Mouse (Mus musculus): ENCODE data around the gene Sgsm2. TPM values are rescaled to one million over a fixed set of nuclear protein-coding genes. Genes with fewer than 3 reads are reported as not detected.
"Not testable (repeated sequence)": the region's sequence is repeated elsewhere in the genome, so short reads cannot be mapped to it uniquely, and the experiment has no call there.

The Sgsm2 gene
- polyA plus RNA-seq, 1 experiment from 2014 or later, result 7.5 TPM

GRCm38 (mm10) chr11:74826702-74827101, 70.2 kb downstream of the Sgsm2 start:
- H3K9ac ChIP-seq, result no peak overlapping the region
- WGBS, result 92% methylated on average over 5 of the region's 5 CpGs
- H3K36me3 ChIP-seq, result 0 out of 2 replicates have a peak, but pooled peaks cover 7% of the 10 kb centered on the region

GRCm38 (mm10) chr11:74826151-74826550, 70.7 kb downstream of the Sgsm2 start:
- peaks cover 6% of the 10 kb centered on the region; the same call in 1 of the 2 replicates for H3K4me1 ChIP-seq
- no peak overlapping the region for H3K9ac ChIP-seq
- 78% methylated on average over 7 of the region's 7 CpGs for WGBS
- H3K9me3 ChIP-seq, result no peaks in the 10 kb centered on the region
- 0 out of 2 replicates have a peak, but pooled peaks cover 7% of the 10 kb centered on the region for H3K36me3 ChIP-seq
- H3K27me3 ChIP-seq, result 0 out of 2 replicates have a peak, but pooled peaks cover 3% of the 10 kb centered on the region
- no peak overlapping the region for H3K4me3 ChIP-seq
- no peak for ATAC-seq (ENCODE audit: insufficient number of reproducible peaks, insufficient read depth, low FRiP score, low TSS enrichment)
- no peak overlapping the region for H3K27ac ChIP-seq
- no peak overlapping the region for H3K4me2 ChIP-seq (replicated peaks)

More at GRCm38 (mm10) chr11:74826702-74827101, 70.2 kb downstream of the Sgsm2 start:
- Histone ChIP-seq H3K4me3 (no peak overlapping the region), H3K27me3 (0 out of 2 replicates have a peak, but pooled peaks cover 3% of the 10 kb centered on the region), H3K9me3 (no peaks in the 10 kb centered on the region), H3K27ac (no peak overlapping the region), H3K4me2 (replicated peaks) (no peak overlapping the region), H3K4me1 (peaks cover 6% of the 10 kb centered on the region; the same call in 1 of the 2 replicates)
- ATAC-seq (ENCODE audit: insufficient number of reproducible peaks, insufficient read depth, low FRiP score, low TSS enrichment), result no peak

- Histone ChIP-seq H3K27ac (no peak overlapping the region), H3K4me3 (no peak overlapping the region), H3K4me1 (no peaks in the 10 kb centered on the region), H3K9me3 (no peaks in the 10 kb centered on the region), H3K36me3 (peaks cover 17% of the 10 kb centered on the region), H3K9ac (no peak overlapping the region), H3K27me3 (no peaks in the 10 kb centered on the region), H3K4me2 (replicated peaks) (no peak overlapping the region)
- no peak for ATAC-seq (ENCODE audit: insufficient number of reproducible peaks, insufficient read depth, low FRiP score, low TSS enrichment)
- WGBS, result 85% methylated on average over 7 of the region's 7 CpGs
Observed at GRCm38 (mm10) chr11:74822746-74823440, 74.0 kb downstream of the Sgsm2 start.

- no peak overlapping the region for H3K9ac ChIP-seq
- H3K4me1 ChIP-seq, result no peaks in the 10 kb centered on the region
- no peaks in the 10 kb centered on the region for H3K9me3 ChIP-seq
- no peak overlapping the region for H3K27ac ChIP-seq
- H3K4me2 ChIP-seq (replicated peaks), result no peak overlapping the region
- H3K4me3 ChIP-seq, result no peak overlapping the region
- peaks cover 30% of the 10 kb centered on the region for H3K36me3 ChIP-seq
- H3K27me3 ChIP-seq, result no peaks in the 10 kb centered on the region
- no peak for ATAC-seq (ENCODE audit: insufficient number of reproducible peaks, insufficient read depth, low FRiP score, low TSS enrichment)
- WGBS, result 43% methylated on average over 1 of the region's 1 CpGs
Observed at GRCm38 (mm10) chr11:74821463-74821862, 75.4 kb downstream of the Sgsm2 start.

- no peak for ATAC-seq (ENCODE audit: insufficient number of reproducible peaks, insufficient read depth, low FRiP score, low TSS enrichment)
- H3K9ac ChIP-seq, result no peak overlapping the region
- H3K4me1 ChIP-seq, result no peaks in the 10 kb centered on the region
- WGBS, result 81% methylated on average over 1 of the region's 1 CpGs
- no peaks in the 10 kb centered on the region for H3K27me3 ChIP-seq
- H3K4me2 ChIP-seq (replicated peaks), result no peak overlapping the region
- H3K4me3 ChIP-seq, result no peak overlapping the region
- no peak overlapping the region for H3K27ac ChIP-seq
- H3K9me3 ChIP-seq, result no peaks in the 10 kb centered on the region
- H3K36me3 ChIP-seq, result peaks cover 33% of the 10 kb centered on the region
Observed at GRCm38 (mm10) chr11:74820921-74821320, 75.9 kb downstream of the Sgsm2 start.

GRCm38 (mm10) chr11:74815795-74816194, 81.1 kb downstream of the Sgsm2 start:
- no peak overlapping the region for H3K9ac ChIP-seq
- no peaks in the 10 kb centered on the region for H3K27me3 ChIP-seq
- H3K4me1 ChIP-seq, result no peaks in the 10 kb centered on the region
- ATAC-seq (ENCODE audit: insufficient number of reproducible peaks, insufficient read depth, low FRiP score, low TSS enrichment), result no peak
- no peaks in the 10 kb centered on the region for H3K9me3 ChIP-seq
- no peak overlapping the region for H3K4me3 ChIP-seq
- peaks cover 32% of the 10 kb centered on the region for H3K36me3 ChIP-seq
- H3K27ac ChIP-seq, result no peak overlapping the region
- H3K4me2 ChIP-seq (replicated peaks), result no peak overlapping the region

GRCm38 (mm10) chr11:74811538-74811937, 85.3 kb downstream of the Sgsm2 start:
- Histone ChIP-seq H3K27ac (no peak overlapping the region), H3K4me3 (no peak overlapping the region), H3K4me2 (replicated peaks) (no peak overlapping the region), H3K9ac (no peak overlapping the region), H3K27me3 (no peaks in the 10 kb centered on the region), H3K4me1 (no peaks in the 10 kb centered on the region), H3K36me3 (peaks cover 35% of the 10 kb centered on the region), H3K9me3 (no peaks in the 10 kb centered on the region)
- no peak for ATAC-seq (ENCODE audit: insufficient number of reproducible peaks, insufficient read depth, low FRiP score, low TSS enrichment)
- WGBS, result 88% methylated on average over 5 of the region's 5 CpGs

GRCm38 (mm10) chr11:74811027-74811426, 85.8 kb downstream of the Sgsm2 start:
- H3K4me2 ChIP-seq (replicated peaks); H3K27me3 ChIP-seq; H3K4me1 ChIP-seq; H3K9ac ChIP-seq; H3K4me3 ChIP-seq; H3K27ac ChIP-seq; H3K9me3 ChIP-seq; ATAC-seq (ENCODE audit: insufficient number of reproducible peaks, insufficient read depth, low FRiP score, low TSS enrichment): not testable (repeated sequence)
- WGBS, result 88% methylated on average over 3 of the region's 3 CpGs
- H3K36me3 ChIP-seq, result peaks cover 35% of the 10 kb centered on the region

- H3K9ac ChIP-seq, result no peak overlapping the region
- no peaks in the 10 kb centered on the region for H3K27me3 ChIP-seq
- H3K9me3 ChIP-seq, result no peaks in the 10 kb centered on the region
- no peaks in the 10 kb centered on the region for H3K4me1 ChIP-seq
- H3K36me3 ChIP-seq, result peaks cover 41% of the 10 kb centered on the region
- H3K4me3 ChIP-seq, result no peak overlapping the region
- ATAC-seq (ENCODE audit: insufficient number of reproducible peaks, insufficient read depth, low FRiP score, low TSS enrichment), result no peak
- no peak overlapping the region for H3K4me2 ChIP-seq (replicated peaks)
- H3K27ac ChIP-seq, result no peak overlapping the region
Observed at GRCm38 (mm10) chr11:74810134-74810533, 86.7 kb downstream of the Sgsm2 start.

- WGBS, result 95% methylated on average over 6 of the region's 6 CpGs
- no peak overlapping the region for H3K4me2 ChIP-seq (replicated peaks)
- no peaks in the 10 kb centered on the region for H3K9me3 ChIP-seq
- H3K4me3 ChIP-seq, result no peak overlapping the region
- no peaks in the 10 kb centered on the region for H3K4me1 ChIP-seq
- no peak overlapping the region for H3K9ac ChIP-seq
- no peaks in the 10 kb centered on the region for H3K27me3 ChIP-seq
- no peak for ATAC-seq (ENCODE audit: insufficient number of reproducible peaks, insufficient read depth, low FRiP score, low TSS enrichment)
- no peak overlapping the region for H3K27ac ChIP-seq
- peaks cover 46% of the 10 kb centered on the region for H3K36me3 ChIP-seq
Observed at GRCm38 (mm10) chr11:74808251-74808853, 88.5 kb downstream of the Sgsm2 start.

- Histone ChIP-seq H3K27ac (no peak overlapping the region), H3K4me2 (replicated peaks) (no peak overlapping the region), H3K4me1 (no peaks in the 10 kb centered on the region), H3K36me3 (peaks cover 49% of the 10 kb centered on the region), H3K9ac (no peak overlapping the region), H3K4me3 (no peak overlapping the region), H3K9me3 (no peaks in the 10 kb centered on the region), H3K27me3 (no peaks in the 10 kb centered on the region)
- WGBS, result 91% methylated on average over 6 of the region's 6 CpGs
- no peak for ATAC-seq (ENCODE audit: insufficient number of reproducible peaks, insufficient read depth, low FRiP score, low TSS enrichment)
Observed at GRCm38 (mm10) chr11:74807246-74807882, 89.5 kb downstream of the Sgsm2 start.

GRCm38 (mm10) chr11:74804081-74804627, 92.7 kb downstream of the Sgsm2 start:
- H3K27ac ChIP-seq, result no peak overlapping the region
- 77% methylated on average over 3 of the region's 3 CpGs for WGBS

More at GRCm38 (mm10) chr11:74804081-74804627, 92.7 kb downstream of the Sgsm2 start:
- H3K4me1 ChIP-seq, result no peaks in the 10 kb centered on the region
- H3K4me2 ChIP-seq (replicated peaks), result no peak overlapping the region
- no peak overlapping the region for H3K4me3 ChIP-seq
- no peaks in the 10 kb centered on the region for H3K27me3 ChIP-seq
- H3K9me3 ChIP-seq, result no peaks in the 10 kb centered on the region
- H3K9ac ChIP-seq, result no peak overlapping the region
- no peak for ATAC-seq (ENCODE audit: insufficient number of reproducible peaks, insufficient read depth, low FRiP score, low TSS enrichment)
- peaks cover 52% of the 10 kb centered on the region for H3K36me3 ChIP-seq
